Mouse (Mus musculus) ES-Bruce4 (cell line): ENCODE results near the gene Gm4353. TPM values are rescaled to one million over a fixed set of nuclear protein-coding genes. Genes with fewer than 3 reads are reported as not detected.

ENCODE experiments used
- H3K27ac ChIP-seq: 2 replicates; pipeline ENCODE4 v1.5.1; 2012; ENCODE audit warnings: low read length, inconsistent platforms; ENCODE audit not compliant: insufficient read depth
- H3K27me3 ChIP-seq: 2 replicates; pipeline ENCODE4 v1.6.1; 2012; ENCODE audit warnings: mild to moderate bottlenecking, low read length, inconsistent platforms; ENCODE audit not compliant: control insufficient read depth, poor library complexity, insufficient read depth, severe bottlenecking
- H3K36me3 ChIP-seq: 2 replicates; pipeline ENCODE4 v1.6.1; 2012; ENCODE audit warnings: inconsistent platforms, mild to moderate bottlenecking, low read length, moderate library complexity; ENCODE audit not compliant: control insufficient read depth, poor library complexity, insufficient read depth, severe bottlenecking
- H3K4me1 ChIP-seq: one replicate; pipeline ENCODE4 v1.8.1; 2011; ENCODE audit warnings: low read length; ENCODE audit not compliant: control insufficient read depth, insufficient read depth
- H3K4me3 ChIP-seq: 2 replicates; pipeline ENCODE4 v1.5.1; 2011; ENCODE audit warnings: low read depth, mild to moderate bottlenecking, low read length
- H3K9ac ChIP-seq: 2 replicates; pipeline ENCODE4 v1.6.1; 2012; ENCODE audit warnings: low read depth, mild to moderate bottlenecking, inconsistent platforms; ENCODE audit not compliant: poor library complexity, severe bottlenecking
- H3K9me3 ChIP-seq: replicated peaks from 2 replicates; pipeline ENCODE4 v1.6.1; 2012; ENCODE audit warnings: mild to moderate bottlenecking, low read length, inconsistent platforms; ENCODE audit not compliant: control insufficient read depth, poor library complexity, insufficient read depth, severe bottlenecking
- CTCF ChIP-seq: IDR thresholded peaks from one replicate; pipeline ENCODE4 v1.8.1; 2011; ENCODE audit warnings: low read depth, low read length
- EP300 ChIP-seq: IDR thresholded peaks from 2 replicates; pipeline ENCODE4 v1.6.1; 2011; ENCODE audit warnings: low read depth, low read length; ENCODE audit not compliant: insufficient read depth
- POLR2A ChIP-seq: IDR thresholded peaks from one replicate; pipeline ENCODE4 v1.8.1; 2011; ENCODE audit warnings: low read length; ENCODE audit not compliant: insufficient read depth
- polyA plus RNA-seq: library from polyadenylated mRNA; stranded (reverse); fragments of >200 nt; gene quantifications from 2 replicates; pipeline ENCODE4 v1.2.4, GENCODE M21; 2011; ENCODE audit warnings: low read depth; ENCODE audit not compliant: missing spikeins, insufficient read depth, insufficient read length

The Gm4353 gene
- polyA plus RNA-seq, 1 experiment = 2.1 TPM

DNA sequence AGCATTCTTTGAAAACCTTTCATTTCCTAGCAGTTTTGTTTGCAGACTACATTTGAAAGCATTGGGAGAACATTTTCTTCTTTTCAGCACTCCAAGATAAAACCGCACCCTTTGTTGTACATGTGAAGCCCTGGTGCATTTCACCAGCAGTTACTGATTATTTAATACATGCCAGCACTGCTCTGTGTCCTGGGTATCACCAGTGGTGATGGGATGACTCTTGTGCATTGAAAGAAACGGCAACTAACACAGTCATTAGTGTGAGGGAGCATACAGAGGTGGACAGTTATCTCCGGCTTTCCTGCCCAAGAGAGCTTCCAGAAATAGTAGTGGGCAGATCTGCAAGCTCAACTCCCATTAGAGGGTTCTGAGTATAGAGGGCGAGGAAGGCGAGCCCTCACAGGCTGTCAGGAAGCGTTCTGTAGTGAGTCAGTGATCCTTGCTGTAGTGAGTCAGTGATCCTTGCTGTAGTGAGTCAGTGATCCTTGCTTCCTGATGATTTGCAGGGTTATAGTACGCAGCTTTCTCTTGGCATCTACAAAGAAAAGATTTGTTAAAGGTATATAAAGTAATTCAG lies 15.6 kb upstream of the Gm4353 start:
- Histone ChIP-seq H3K4me3 (no peak overlapping the region), H3K36me3 (peaks cover 19% of the 10 kb centered on the region), H3K9ac (no peak overlapping the region), H3K27me3 (no peaks in the 10 kb centered on the region), H3K4me1 (no peaks in the 10 kb centered on the region), H3K27ac (no peak overlapping the region), H3K9me3 (no peaks in the 10 kb centered on the region)
- TF ChIP-seq EP300 = no peak
- TF ChIP-seq CTCF = no peak
- no peak for TF ChIP-seq POLR2A

- H3K9me3 ChIP-seq = no peaks in the 10 kb centered on the region
- H3K27ac ChIP-seq = peak overlapping the region; percentile 72
- no peaks in the 10 kb centered on the region for H3K27me3 ChIP-seq
- H3K4me3 ChIP-seq = peak overlapping the region; percentile 92
- TF ChIP-seq EP300 = no peak
- no peak for TF ChIP-seq POLR2A
- TF ChIP-seq CTCF = peak; percentile 11
- H3K9ac ChIP-seq = peak overlapping the region; percentile 81
- no peaks in the 10 kb centered on the region for H3K36me3 ChIP-seq
- H3K4me1 ChIP-seq = peaks cover 2% of the 10 kb centered on the region
Measured at GRCm38 (mm10) chr7:116093466-116093850, 9.0 kb upstream of the Gm4353 start.

GRCm38 (mm10) chr7:116092710-116093465 lies 8.5 kb upstream of the Gm4353 start:
- no peak for TF ChIP-seq EP300
- peak; percentile 80 for TF ChIP-seq POLR2A
- H3K9ac ChIP-seq = peak overlapping the region; percentile 81
- H3K4me3 ChIP-seq = peak overlapping the region; percentile 92
- H3K36me3 ChIP-seq = no peaks in the 10 kb centered on the region
- peaks cover 2% of the 10 kb centered on the region for H3K4me1 ChIP-seq
- no peaks in the 10 kb centered on the region for H3K27me3 ChIP-seq
- H3K9me3 ChIP-seq = no peaks in the 10 kb centered on the region
- H3K27ac ChIP-seq = peak overlapping the region; percentile 72

GRCm38 (mm10) chr7:116060739-116061138 lies 23.7 kb downstream of the Gm4353 start:
- no peak overlapping the region for H3K9ac ChIP-seq
- no peaks in the 10 kb centered on the region for H3K36me3 ChIP-seq
- H3K9me3 ChIP-seq = no peaks in the 10 kb centered on the region
- no peaks in the 10 kb centered on the region for H3K4me1 ChIP-seq
- TF ChIP-seq CTCF (no peak), EP300 (no peak), POLR2A (no peak)
- H3K4me3 ChIP-seq = no peak overlapping the region
- peaks cover 2% of the 10 kb centered on the region; the same call in 1 of the 2 replicates for H3K27me3 ChIP-seq
- H3K27ac ChIP-seq = no peak overlapping the region

- Histone ChIP-seq H3K9ac (no peak overlapping the region), H3K36me3 (no peaks in the 10 kb centered on the region), H3K9me3 (no peaks in the 10 kb centered on the region), H3K27me3 (peaks cover 17% of the 10 kb centered on the region), H3K4me1 (peaks cover 2% of the 10 kb centered on the region), H3K27ac (no peak overlapping the region), H3K4me3 (no peak overlapping the region)
- TF ChIP-seq CTCF = no peak
Measured at GRCm38 (mm10) chr7:116040470-116041019, 43.9 kb downstream of the Gm4353 start.

DNA sequence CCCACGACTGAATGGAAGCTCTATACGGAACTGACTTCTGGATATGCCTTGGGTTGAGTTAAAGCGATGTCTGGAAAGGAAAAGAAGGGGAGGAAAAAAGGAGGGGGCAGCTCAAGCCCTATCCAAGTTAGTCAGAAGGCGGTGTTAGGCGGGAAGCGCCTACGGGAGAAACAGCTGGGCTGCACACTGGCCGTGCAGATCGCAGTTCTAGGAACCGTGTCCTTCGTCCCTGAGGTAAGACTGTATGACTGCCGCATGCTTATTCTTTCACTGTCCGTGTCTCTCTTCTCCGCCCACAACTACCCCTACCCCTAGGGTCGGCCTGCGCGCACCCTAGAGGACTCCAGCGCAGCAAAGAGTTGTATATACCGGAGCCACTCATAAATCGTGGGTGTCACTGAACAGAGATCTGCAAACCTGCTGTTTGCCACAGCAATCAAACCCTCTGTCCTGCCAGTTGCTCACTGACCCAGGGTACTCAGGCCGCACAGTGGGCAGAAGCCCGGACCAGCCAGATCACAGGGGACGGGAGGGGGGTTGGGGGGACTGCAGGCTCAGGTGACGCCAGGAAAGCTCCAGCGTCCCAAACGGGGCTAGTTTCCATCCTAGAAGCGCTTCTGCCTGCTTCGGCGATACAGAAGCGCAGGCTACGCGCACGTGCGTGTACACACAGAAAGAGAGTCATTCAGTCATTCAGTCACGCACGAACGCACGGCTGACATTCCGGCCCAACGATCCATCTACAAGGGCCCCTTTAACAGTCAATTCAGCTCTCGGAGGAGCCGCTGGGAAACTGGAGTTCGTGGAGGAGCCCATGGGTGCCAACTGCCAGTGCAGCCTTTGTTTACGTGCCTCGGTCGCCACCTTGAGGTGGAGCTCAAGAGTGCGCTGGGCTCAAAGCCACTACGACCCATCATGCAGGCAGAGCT lies 44.6 kb downstream of the Gm4353 start:
- H3K4me1 ChIP-seq = peaks cover 2% of the 10 kb centered on the region

More for the DNA sequence above, 44.6 kb downstream of the Gm4353 start:
- H3K9me3 ChIP-seq = no peaks in the 10 kb centered on the region
- TF ChIP-seq POLR2A = no peak
- TF ChIP-seq CTCF = peak; percentile 84
- H3K4me3 ChIP-seq = peak overlapping the region; percentile 67
- peaks cover 19% of the 10 kb centered on the region for H3K27me3 ChIP-seq
- H3K36me3 ChIP-seq = no peaks in the 10 kb centered on the region
- no peak overlapping the region for H3K9ac ChIP-seq
- H3K27ac ChIP-seq = no peak overlapping the region
